11 mouse cellular contexts compared by ENCODE assay signal in genomic region chr3:85203659-85204058, GRCm38 (mm10).
"Had no signal": no experiment of that assay in that cellular context is flagged by ENCODE, and none has a peak within 500 bp of the region (broad histone marks: within the 10 kb centered on the region; RNA-seq: fewer than 3 reads in every experiment).

No protein-coding gene starts in this region.

- H3K36me3 ChIP-seq: limb, embryonic 12.5 days; liver, embryonic 13.5 days; lung, embryonic 15.5 days; neural tube, embryonic 13.5 days had no signal

- H3K4me3 ChIP-seq: limb, embryonic 12.5 days; liver, embryonic 13.5 days; lung, embryonic 15.5 days; neural tube, embryonic 13.5 days had no signal

- H3K27ac ChIP-seq: limb, embryonic 12.5 days; liver, embryonic 13.5 days; lung, embryonic 15.5 days; neural tube, embryonic 13.5 days had no signal

- H3K9me3 ChIP-seq: limb, embryonic 12.5 days; liver, embryonic 13.5 days; lung, embryonic 15.5 days; neural tube, embryonic 13.5 days had no signal

- H3K4me1 ChIP-seq: liver, embryonic 13.5 days; lung, embryonic 15.5 days had no signal

- ATAC-seq: liver, postnatal 0 days; midbrain, embryonic 16.5 days had no signal

- H3K9ac ChIP-seq: limb, embryonic 12.5 days; liver, embryonic 13.5 days; liver, postnatal 0 days; lung, embryonic 15.5 days; neural tube, embryonic 13.5 days had no signal

- H3K4me2 ChIP-seq: limb, embryonic 12.5 days; liver, embryonic 13.5 days; lung, embryonic 15.5 days; neural tube, embryonic 13.5 days had no signal

- DNase-seq: kidney, postnatal 10 days; liver; liver, embryonic 13.5 days; liver, postnatal 0 days; right cerebral cortex, adult 18-20 months; right cerebral cortex, postnatal 25 days; thymus, postnatal 36 days had no signal

- H3K27me3 ChIP-seq: limb, embryonic 12.5 days; liver, embryonic 13.5 days; lung, embryonic 15.5 days; neural tube, embryonic 13.5 days had no signal
